Mouse (Mus musculus) spleen, adult 2 months (tissue): ENCODE measurements around the gene Pepd. TPM values are rescaled to one million over a fixed set of nuclear protein-coding genes. Genes with fewer than 3 reads are reported as not detected.

Experiments
- DNase-seq, 2 experiments: peaks; one replicate each; pipeline versions ENCODE4 v3.0.0 to v3.0.0-alpha.2; 2012 to 2021; ENCODE audit warnings: low spot score in 2 of 2, low read depth in 1 of 2
- H3K27ac ChIP-seq: fragments of 200-500 bp; 2 replicates; pipeline ENCODE4 v1.5.1; 2012; ENCODE audit warnings: low read length, inconsistent platforms; ENCODE audit not compliant: insufficient read depth
- H3K27me3 ChIP-seq: fragments of 200-500 bp; 2 replicates; pipeline ENCODE4 v1.6.1; 2012; ENCODE audit warnings: mild to moderate bottlenecking, moderate library complexity, low read length, inconsistent platforms; ENCODE audit not compliant: control insufficient read depth, insufficient read depth
- H3K36me3 ChIP-seq: fragments of 200-500 bp; 2 replicates; pipeline ENCODE4 v1.6.1; 2012; ENCODE audit warnings: mild to moderate bottlenecking, low read length, inconsistent platforms; ENCODE audit not compliant: control insufficient read depth, insufficient read depth
- H3K4me1 ChIP-seq: fragments of 200-500 bp; 2 replicates; pipeline ENCODE4 v1.6.1; 2011; ENCODE audit warnings: inconsistent platforms; ENCODE audit not compliant: control insufficient read depth, insufficient read depth, insufficient read length
- H3K4me3 ChIP-seq: fragments of 200-500 bp; 2 replicates; pipeline ENCODE4 v1.5.1; 2011; ENCODE audit warnings: mild to moderate bottlenecking, inconsistent platforms; ENCODE audit not compliant: insufficient read depth, insufficient read length; ENCODE audit errors: extremely low read depth
- CTCF ChIP-seq: fragments of 200-500 bp; IDR thresholded peaks from 2 replicates; pipeline ENCODE4 v1.5.1; 2011; ENCODE audit warnings: mild to moderate bottlenecking, inconsistent platforms; ENCODE audit not compliant: insufficient read depth, insufficient read length, insufficient replicate concordance; ENCODE audit errors: extremely low read depth
- POLR2A ChIP-seq: fragments of 200-500 bp; IDR thresholded peaks from 2 replicates; pipeline ENCODE4 v1.6.1; 2011; ENCODE audit warnings: low read depth, low read length, inconsistent platforms
- WGBS: fragments of 180-500 bp; shearing (Covaris S2); methylation state at CpG from one replicate; pipeline ENCODE4 v1.1.7; 2018; 5-methylcytosine and 5-hydroxymethylcytosine counted together
- polyA plus RNA-seq: library from polyadenylated mRNA; depleted of rRNA; stranded (reverse); fragments of >200 nt; gene quantifications from 2 replicates; pipeline ENCODE4 v1.2.3, GENCODE M21; 2012

Pepd gene
- polyA plus RNA-seq, 1 experiment, result 44.0 TPM

DNA sequence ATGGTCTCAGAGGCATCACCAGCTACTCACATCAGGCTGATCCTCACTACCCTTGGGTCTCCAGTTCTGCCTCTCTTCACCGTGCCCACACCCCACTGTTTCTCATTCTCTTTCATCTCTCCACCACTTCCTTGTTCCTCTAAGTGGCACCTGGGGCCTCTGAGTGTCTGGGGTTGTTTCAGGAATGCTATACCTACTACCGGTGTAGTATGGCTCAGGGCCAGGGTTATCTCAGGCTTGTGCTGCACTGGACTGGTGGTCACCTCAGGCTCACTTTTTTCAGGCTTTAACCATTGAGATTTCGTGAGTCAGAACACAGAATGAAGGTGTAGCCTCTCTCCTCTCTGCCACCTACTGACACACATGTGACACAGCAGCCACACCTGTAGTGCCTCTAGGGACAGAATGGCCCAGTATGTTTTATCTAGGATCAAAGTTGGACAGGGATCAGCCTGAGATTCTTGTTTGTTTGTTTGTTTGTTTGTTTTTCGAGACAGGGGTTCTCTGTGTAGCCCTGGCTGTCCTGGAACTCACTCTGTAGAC, 31.5 kb downstream of the Pepd start:
- no peak for DNase-seq
- TF ChIP-seq CTCF (no peak), POLR2A (no peak)
- Histone ChIP-seq H3K36me3 (peaks cover 4% of the 10 kb centered on the region), H3K27ac (no peak overlapping the region), H3K4me1 (no peaks in the 10 kb centered on the region), H3K27me3 (no peaks in the 10 kb centered on the region), H3K4me3 (no peak overlapping the region)
- 58% methylated on average over 4 of the region's 4 CpGs for WGBS

DNA sequence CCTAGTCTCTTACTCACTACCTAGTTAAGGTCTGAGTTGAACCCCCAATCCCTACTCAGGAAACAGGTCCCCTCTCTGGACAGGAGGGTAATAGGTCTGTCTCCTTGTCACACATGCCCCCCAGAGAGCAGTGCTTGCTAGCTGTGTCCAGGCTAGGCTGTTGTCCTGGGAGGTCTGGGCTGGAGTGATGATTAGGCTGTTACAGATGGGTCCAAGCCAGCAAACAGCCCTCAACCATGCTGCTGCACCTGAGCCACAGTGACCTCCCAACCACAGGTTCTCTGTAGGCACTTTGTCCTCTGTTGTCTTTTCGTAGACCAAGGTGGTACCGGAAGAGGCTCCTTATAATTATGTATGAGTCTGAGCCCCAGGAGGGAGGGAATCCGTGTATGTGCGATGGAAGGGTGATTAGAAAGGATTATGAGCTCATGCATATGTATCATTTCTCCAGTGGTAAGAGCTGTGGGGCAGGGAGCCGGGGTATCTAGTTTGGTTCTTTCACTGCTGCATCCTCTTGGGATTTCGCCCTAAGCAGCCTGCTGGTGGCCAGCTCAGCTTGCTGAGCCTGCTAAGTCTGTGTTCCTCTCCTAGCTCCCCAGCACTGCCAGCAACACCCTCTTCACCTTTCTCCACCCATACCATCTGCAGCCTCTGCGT, 34.2 kb downstream of the Pepd start:
- no peaks in the 10 kb centered on the region for H3K27me3 ChIP-seq
- no peak overlapping the region for H3K27ac ChIP-seq
- H3K4me3 ChIP-seq, result no peak overlapping the region
- no peak for DNase-seq
- WGBS, result 94% methylated on average over 7 of the region's 7 CpGs
- TF ChIP-seq POLR2A (no peak), CTCF (no peak)
- peaks cover 4% of the 10 kb centered on the region for H3K36me3 ChIP-seq
- H3K4me1 ChIP-seq, result no peaks in the 10 kb centered on the region

DNA sequence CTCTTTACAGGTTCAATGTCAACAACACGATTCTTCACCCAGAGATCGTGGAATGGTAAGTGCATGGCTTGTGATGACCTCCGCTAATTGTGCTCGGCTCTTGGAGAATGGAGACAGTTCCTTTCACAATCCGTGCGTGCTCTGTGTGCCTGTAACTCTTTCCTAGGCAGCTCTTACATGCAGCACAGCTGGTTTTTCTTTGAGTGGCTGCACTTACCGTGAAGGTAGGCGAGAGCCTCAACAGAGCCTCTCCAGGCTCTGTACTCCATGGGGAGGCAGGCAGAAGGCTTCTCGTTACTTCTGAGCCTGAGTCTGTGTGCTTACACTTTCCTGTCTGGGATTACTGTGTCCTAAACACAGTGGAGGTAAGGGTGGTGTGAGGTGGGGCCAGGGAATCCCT, 42.4 kb downstream of the Pepd start:
- Histone ChIP-seq H3K4me3 (no peak overlapping the region), H3K36me3 (peaks cover 2% of the 10 kb centered on the region), H3K27me3 (no peaks in the 10 kb centered on the region), H3K27ac (no peak overlapping the region), H3K4me1 (no peaks in the 10 kb centered on the region)
- no peak for DNase-seq
- WGBS, result 97% methylated on average over 9 of the region's 9 CpGs
- TF ChIP-seq POLR2A, result no peak
- TF ChIP-seq CTCF, result no peak

DNA sequence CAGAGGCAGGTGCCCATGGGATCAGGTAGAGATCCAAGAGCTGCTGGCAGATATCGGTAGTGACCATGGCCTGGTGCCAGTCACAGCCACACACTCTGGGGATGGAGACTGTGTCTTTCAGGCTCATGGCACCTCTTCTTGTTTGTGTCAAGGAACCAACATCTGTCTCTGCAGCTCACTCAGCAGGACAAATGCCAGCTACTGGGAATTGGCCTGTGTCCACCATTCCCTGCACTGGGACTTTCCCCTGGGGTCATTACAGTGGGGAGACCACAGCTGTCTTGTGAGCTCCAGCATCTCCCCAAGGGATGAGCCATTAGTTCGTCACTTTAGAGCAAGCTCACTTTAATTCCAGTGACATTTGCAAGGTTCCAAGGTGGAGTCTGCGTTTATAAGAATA, 43.1 kb downstream of the Pepd start:
- H3K4me3 ChIP-seq, result no peak overlapping the region
- peaks cover 2% of the 10 kb centered on the region for H3K36me3 ChIP-seq
- no peaks in the 10 kb centered on the region for H3K4me1 ChIP-seq
- no peaks in the 10 kb centered on the region for H3K27me3 ChIP-seq
- no peak overlapping the region for H3K27ac ChIP-seq
- WGBS, result 89% methylated on average over 3 of the region's 3 CpGs
- TF ChIP-seq POLR2A (no peak), CTCF (no peak)
- no peak for DNase-seq

DNA sequence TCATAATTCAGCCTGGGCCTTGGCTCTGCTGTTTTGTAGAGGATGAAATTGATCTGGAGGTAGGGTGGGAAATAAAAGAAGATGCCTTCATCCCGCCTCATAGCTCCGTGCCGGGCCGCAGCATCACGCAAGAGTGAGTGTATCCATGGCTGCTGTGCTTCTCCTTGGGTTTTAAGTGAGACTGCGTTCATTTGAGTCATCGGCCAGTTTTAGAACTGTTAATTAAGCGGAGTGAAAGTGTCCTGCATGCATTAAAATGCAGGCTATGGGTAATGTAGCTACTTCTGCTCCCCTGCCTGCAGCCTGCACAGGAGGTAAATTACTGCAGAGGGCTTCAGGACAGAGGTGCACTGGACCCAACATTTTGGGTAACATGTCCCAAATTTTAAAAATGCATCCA, 45.0 kb downstream of the Pepd start:
- H3K36me3 ChIP-seq, result peaks cover 2% of the 10 kb centered on the region
- 95% methylated on average over 8 of the region's 8 CpGs for WGBS
- H3K4me3 ChIP-seq, result no peak overlapping the region
- H3K4me1 ChIP-seq, result no peaks in the 10 kb centered on the region
- no peak overlapping the region for H3K27ac ChIP-seq
- no peak for DNase-seq
- TF ChIP-seq POLR2A (no peak), CTCF (no peak)
- H3K27me3 ChIP-seq, result no peaks in the 10 kb centered on the region

DNA sequence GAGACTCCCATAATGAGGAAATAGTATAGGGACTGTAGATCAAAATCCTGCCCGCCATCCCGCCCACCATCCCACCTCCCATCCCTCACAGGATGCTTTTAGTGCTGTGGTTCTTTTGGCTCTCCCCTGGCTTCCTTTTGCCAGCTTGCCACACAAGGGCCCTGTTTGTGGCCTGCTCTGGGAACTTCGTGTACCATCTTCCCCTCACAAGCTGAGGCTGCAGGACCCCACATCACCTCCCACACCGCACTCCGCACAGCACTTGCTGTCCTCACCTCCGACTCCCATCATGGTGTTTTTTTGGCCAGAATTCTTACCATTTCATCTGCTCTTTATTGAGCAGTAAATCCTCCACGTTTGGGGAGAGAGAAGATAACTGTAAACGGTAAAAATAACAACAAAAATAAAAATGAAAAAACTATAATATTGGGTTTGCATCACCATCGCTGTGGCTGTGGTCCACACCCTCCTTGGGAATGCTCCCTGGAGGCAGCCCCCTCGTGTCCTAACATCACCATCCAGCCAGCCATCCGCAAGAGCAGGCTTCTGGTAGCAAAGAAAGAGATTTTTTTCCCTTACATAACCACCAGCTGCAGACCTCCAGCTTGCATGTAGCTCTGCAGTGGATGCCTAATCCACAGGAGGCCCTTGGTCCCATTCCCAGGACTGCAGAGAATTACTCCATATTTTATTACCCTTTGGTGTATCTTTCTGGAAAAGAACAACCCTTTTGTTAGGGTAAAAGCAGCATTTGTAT, 51.9 kb downstream of the Pepd start:
- 90% methylated on average over 11 of the region's 11 CpGs for WGBS
- Histone ChIP-seq H3K4me3 (no peak overlapping the region), H3K27ac (no peak overlapping the region), H3K27me3 (no peaks in the 10 kb centered on the region), H3K4me1 (no peaks in the 10 kb centered on the region), H3K36me3 (no peaks in the 10 kb centered on the region)
- DNase-seq, result no peak
- no peak for TF ChIP-seq CTCF
- TF ChIP-seq POLR2A, result no peak

DNA sequence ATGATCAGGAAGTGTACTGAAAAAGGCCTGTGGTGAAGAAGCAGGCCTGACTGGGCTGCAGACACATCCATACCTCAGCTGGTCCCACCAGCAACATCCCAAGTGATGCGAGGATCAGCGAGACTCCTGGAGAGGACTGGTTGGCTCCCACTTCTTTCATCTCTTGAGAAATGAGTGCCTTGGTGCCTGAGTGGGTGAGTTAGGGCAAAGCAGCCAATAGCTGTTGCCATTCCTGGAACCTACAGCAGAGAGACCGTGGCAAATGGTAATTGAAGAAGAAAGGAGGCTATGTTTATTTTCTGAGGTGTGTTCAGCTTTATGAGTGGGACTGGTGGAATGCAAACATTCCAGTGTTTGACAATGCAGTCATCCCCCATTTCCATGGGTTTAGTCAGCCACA, 55.2 kb downstream of the Pepd start:
- Histone ChIP-seq H3K27ac (no peak overlapping the region), H3K4me1 (no peaks in the 10 kb centered on the region), H3K36me3 (0 out of 2 replicates have a peak, but pooled peaks cover 4% of the 10 kb centered on the region), H3K4me3 (no peak overlapping the region), H3K27me3 (no peaks in the 10 kb centered on the region)
- WGBS, result 97% methylated on average over 3 of the region's 3 CpGs
- TF ChIP-seq POLR2A (no peak), CTCF (no peak)
- DNase-seq, result no peak
